Mouse (Mus musculus) lung, postnatal 0 days (tissue): ENCODE measurements at regions not wholly inside any gene's neighbourhood (a gene's known extent, or its start where the extent isn't known, plus 50 kb on each side); places are given as distances from the start of the nearest gene placed in this dataset.

Experiments used
- CTCF ChIP-seq: IDR thresholded peaks from 2 replicates; pipeline ENCODE4 v1.5.1; 2016; ENCODE audit warnings: antibody characterized with exemption, mild to moderate bottlenecking
- EP300 ChIP-seq: IDR thresholded peaks from 2 replicates; pipeline ENCODE4 v1.6.1; 2016; ENCODE audit warnings: antibody characterized with exemption, mild to moderate bottlenecking, control low read depth

DNA sequence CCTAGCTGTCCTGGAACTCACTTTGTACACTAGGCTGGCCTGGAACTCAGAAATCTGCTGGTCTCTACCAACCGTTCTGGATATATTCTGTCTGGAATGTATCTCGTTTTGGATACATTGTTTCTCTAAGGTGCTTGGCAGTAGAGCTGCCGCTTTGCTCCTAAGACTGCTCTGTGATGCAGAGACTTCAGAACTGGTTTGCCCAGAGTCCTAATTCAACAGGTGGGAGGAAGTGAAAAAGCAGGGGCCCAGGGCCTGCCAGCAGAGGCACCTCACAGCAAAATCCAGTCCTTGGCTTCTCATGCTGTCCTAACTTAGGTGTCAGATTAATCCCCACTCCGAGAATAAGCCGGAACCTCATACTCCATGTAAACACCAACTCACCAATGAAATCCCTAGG is 67.3 kb upstream of the Rreb1 start:
- TF ChIP-seq CTCF (no peak), EP300 (no peak)
